Mouse (Mus musculus): ENCODE results near the gene Dbx1.

Gene Dbx1

DNA sequence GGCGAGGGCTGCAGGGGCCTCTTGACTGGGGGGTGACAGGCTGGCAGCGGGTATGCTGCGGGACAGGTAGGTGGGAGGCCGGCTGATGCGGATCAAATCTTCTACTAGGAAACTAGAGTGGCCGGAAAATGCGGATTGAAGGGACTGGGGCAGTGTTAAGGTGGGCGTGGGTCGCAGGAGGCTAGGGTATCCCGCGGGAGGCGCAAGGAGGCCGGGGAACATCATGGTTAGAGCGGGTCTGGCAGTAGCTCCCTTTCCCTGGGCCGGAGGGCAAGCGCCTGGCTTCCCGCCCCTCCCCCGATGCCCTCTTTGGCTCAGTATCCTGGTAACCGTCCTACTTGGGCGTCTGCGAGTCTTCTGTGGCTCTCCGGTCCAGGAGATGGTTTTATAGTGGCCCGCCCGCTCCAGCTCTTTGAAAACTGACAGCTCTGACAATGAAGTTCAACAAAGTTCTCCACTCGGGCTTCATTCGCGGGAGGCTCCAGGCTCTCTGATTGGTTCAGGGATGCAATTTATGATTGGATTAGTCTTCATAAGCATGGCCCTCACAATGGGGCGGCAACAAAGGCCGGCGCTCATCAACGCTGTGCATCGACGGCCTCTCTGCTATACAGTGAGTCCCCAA is at the start of gene Dbx1:
Gene Dbx1 (minus strand): TSS at position 359 of the 625 bp plus-strand sequence.
- no peak for DNase-seq (ENCODE audit: low read depth, low spot score)

DNA sequence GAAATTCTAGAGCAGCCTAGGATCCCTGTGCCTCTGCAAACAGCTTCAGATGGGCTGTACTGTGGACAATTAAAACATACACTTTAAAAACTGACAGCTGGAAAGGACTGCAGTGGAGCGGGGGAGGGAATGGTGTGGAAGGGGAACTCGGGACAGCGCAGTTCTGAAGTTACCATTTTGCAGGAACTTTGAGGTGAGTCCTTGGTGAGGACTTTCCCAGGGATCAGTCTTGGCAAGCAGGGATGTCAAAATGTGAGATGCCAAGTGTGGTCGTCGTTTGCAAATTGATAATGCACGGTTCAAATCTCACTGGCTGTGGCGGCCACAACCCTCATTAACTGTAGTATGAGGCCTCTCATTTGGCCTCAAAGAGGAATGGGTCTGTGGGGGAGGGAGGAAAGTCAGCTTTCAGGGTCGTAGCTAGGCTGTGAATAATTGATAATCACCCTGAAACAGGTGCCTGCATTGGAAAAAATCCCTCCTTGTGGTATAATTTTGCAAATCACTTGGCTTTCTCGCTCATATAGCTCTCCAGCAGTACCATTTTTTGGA is 42.3 kb upstream of the Dbx1 start:
- no peak for DNase-seq (ENCODE audit: low read depth, low spot score)

DNA sequence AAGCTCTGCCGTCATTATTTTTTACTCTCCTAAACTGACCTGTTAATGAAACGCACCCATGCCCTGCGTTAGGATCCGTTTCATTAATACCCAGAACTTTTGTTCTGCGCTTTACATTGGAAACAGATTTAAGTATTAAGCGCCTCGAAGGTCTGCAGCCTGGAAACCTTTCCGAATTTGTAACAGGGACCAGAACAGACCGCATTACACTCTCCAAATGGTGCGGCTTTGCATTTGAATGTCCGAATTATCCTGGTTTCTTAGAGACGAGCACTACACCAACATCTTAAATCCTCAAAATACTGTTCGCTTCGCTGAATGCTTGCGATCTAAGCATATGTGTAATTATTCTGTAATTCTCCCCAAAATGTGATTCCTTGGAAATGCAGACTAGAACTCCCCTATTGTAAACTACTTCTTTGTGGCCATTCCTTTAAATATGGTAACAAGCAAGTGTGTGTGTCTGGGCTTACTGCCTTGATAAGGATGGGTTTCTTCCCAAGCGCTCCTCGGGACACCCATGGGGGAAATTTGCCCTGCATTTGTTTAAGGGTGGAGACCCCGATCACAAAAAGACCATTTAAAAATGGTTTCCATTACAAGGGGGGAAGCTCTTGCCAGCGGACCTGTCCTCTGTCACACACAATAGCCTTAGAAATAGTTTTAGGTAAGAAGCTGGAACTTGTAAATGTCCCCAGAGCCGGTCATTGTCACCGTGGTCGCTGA is 41.6 kb upstream of the Dbx1 start:
- no peak for DNase-seq (ENCODE audit: low read depth, low spot score)

DNA sequence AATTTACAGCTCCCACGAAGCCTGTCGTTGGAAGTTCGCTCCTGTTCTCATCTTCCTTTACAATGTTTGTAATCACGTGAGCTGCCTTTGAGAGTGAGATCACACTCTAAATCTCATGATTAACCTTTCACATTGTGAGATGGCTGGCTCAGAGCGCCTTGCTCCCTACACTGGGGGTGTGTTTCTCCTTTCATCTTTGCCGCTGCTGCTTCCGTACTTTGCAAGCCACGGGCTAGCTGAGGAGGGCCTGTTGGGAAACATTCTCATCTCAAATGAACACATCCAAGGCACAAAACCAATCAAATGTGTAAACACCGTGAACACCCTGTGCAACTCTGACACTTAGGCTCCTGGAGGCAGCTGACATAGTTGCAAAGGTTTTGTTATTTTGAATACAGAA is 40.5 kb upstream of the Dbx1 start:
- DNase-seq (ENCODE audit: low read depth, low spot score): no peak

DNA sequence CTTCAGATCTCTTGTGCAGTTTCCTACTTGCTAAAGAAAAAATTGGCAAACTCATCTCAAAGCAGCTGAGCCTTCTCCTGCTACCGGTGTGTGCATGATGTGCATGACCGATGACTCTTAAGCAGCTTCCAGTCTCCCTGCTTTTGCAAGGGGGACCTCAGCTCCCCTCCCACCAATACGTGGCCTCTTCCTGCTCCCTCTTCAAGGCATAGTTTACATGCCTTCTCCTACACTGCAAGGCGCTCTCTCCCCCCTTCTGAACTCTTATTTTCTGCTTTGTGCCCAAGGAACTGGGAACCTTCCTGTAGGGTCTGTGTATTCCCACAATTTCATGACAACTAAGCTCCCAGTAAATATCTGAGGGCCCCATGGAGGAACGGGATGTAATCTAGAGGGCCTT is 40.0 kb upstream of the Dbx1 start:
- DNase-seq (ENCODE audit: low read depth, low spot score): no peak

DNA sequence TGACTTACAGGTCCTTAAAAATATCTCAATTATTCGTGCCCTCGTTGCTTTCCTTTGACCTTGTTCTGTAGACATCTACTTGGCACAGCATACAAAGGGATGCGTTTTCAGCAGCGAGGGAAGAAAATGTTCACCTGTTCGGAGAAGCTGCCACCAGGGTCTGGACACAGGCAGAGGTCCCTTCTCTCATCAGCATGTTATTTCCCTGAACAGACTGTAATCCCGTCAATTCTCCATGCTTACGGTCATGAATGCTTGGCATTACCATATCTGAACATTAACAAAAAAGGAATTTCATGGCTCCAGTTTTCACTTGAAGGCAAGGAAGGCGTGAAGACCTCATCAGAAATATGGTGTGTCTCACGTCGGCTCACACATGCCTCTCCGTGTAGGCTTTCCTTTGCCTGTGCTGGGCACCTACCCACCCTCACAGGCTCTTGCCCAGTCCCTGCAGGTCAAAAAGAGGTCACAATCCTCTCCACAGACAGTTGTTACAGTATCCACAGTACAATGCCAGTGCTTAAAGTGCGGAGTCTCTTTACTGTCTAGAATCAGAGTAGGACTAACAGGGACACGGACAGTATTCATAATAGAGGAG is 31.7 kb upstream of the Dbx1 start:
- DNase-seq (ENCODE audit: low read depth, low spot score): no peak

DNA sequence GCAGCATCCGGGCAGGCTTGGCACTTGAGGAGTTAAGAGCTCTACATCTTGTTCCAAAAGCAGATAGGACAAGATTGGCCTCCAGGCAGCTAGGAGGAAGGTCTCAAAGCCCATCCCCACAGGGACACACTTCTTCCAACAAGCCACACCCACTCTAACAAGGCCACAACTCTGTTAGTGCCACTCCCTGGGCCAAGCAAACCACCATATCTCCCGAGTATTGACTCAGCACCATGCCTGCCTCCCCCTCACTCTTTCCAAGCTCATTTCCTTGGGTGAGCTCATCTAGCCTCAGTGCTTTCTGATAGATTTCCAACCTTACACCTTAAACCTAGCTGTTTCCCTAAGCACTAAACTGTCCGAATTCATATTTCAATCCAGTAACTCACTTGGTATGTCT is 26.9 kb upstream of the Dbx1 start:
- DNase-seq (ENCODE audit: low read depth, low spot score): no peak

DNA sequence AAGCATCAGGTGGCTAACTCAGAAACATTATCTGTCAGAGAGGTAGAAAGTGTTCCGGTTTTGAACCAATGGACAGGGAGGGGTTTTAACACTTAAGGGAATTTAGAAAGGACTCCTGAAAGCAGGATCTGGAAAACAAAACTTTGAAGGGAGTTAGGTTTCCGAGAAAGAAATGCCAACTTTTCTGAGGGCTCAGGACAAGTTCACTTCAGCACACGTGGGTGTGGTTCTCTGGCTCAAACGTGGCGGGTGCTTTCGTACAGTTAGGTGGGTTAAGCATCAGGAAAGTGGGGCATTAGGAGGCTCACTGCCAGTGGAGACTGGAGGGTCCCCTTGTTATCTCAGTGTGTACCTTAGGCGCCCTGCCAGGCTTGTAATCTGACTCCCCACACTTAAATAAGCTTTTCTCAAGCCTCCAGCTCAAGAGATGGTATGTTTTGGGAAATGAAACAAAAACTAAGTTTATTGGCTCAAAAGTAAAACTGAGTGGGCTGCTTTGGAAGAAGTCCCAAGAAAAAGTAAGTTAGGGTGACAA is 25.9 kb upstream of the Dbx1 start:
- no peak for DNase-seq (ENCODE audit: low read depth, low spot score)

DNA sequence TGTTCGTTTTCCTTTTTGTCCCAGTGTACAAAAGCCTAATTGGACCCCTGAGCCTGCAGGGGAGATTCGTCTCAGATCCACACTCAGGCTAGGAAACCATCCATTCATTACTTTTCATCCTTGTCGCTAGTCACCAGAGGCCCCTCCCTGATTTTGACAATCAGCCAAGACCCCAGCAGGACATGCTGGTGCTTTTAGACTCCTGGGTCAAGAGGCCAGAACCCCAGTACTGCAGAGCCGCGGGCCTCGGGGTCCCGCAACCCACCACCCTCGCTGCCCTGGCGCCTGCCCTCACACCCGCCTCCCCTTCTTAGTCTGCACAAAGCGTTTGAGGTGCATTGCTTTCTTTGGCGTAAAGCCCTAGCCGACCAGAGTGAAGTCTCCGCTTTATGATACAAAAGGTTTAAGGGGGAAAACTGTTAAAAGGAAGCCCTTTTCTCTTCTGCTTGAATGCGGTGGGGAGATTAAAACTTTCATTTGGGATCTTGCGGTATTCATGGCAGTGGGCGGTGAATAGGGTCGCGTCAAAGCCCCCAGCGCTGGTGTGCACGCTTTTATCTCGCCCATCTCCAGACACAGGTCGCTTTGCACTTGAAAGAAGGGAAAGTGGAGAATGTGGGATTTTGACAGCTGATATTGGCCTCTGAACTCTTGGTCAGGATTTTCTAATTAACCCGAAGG is 25.3 kb upstream of the Dbx1 start:
- DNase-seq (ENCODE audit: low read depth, low spot score): no peak

DNA sequence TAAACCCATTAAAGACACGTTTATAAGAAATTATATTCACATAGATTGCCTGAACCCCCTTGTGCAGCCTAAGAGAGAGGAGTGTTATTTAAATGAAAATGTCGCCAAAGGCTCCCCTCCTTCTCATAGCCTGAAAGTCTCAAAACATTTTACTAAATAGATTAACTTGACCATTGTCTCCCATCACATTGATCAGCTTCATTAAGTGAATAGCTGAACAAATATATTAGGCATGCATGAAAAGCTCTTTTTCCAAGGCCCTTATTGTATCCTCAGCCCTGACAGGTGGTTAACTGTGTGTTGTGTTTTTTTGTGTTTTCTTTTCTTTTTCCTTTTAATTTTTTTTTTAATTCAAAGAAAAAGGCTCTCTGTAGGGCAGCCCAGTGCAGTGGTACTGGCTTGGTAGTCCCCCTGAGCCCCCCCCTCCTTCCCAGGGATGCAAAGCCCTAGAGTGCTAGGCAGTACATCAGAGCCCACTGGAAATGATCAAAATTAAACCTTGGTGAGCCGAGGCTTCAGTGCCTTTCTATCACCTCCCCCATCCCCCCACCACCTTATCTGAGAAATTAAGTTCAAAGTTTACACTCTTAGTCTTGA is 4.2 kb upstream of the Dbx1 start:
- no peak for DNase-seq (ENCODE audit: low read depth, low spot score)

DNA sequence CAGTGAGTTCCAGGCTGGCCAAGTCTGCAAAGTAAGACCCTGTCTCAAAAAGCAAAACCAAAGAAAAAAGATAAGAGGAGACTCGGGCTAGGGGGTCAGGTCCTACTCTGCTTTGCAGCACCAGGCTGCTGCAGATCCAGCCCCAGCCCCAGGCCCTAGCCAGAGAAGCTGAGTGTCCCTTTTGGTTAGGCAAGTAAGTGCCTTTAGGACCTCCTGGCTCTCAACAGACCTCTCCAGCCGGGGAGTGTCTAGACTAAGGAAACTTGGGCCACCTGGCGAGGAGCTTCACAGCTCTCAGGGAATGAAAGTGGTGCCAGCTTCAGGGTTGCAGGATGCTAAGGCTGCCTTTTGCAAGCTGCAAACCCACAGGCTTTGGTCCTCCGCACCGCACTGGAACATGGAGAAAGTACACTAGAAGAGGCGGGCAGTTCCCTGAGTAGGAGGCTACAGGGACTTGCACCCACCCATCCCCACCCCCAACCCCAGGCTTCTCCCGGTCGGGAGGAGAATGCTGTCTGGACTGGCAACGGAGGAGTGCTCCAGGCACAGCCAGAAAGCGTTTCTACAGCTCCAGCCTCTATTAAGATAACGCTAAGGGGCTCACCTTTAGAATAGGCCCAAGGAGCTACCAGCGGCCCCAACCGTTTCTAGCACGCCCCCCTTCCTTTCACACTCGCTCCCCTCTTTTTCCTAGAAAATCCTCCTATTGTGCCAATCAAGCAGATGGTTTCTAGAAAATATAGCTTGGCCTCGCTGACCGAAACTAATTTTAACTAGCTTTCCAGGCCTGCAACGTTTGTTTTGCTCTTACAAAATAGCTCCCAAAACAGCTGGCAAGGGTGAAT is 3.4 kb upstream of the Dbx1 start:
- DNase-seq (ENCODE audit: low read depth, low spot score): no peak

DNA sequence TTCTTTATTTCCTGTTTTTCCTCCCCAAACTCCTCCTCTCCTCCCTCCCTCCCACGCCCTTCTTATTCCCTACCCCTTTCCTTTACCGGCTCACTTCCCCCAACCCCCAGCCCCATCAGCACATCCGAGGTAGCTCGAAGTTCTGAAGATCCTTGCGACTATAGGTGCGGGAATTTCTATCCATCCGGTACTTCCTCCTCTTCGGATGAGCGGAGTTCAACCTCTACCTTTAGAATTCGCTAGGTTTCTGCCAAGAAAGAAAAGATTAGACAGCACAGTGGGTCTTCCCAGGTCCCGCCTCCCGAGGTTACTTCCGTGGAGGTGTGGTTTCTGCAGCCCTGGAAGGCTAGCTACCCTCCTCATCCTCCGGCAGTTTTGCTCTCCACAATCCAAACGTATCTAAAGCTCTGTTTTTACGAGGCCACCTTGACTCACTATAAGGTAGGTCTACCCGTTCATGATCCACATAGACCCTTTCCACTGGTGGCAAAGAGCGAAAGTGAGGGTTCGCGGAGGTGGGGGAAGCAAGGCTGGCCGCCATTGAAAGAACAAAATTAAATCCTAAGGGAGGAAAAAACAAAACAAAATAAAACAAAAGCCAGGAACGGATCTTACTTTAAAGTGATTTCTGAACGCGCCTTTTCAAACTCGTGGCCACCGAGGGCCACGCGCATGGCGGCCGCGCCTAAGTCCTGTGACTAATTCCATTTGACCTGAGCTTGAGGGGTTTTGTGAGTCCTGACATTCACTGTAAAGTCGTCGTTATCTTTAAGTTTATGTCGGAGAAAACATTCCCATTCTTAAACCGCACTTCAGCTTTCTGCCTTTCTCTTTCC is 2.5 kb upstream of the Dbx1 start:
- no peak for DNase-seq (ENCODE audit: low read depth, low spot score)

DNA sequence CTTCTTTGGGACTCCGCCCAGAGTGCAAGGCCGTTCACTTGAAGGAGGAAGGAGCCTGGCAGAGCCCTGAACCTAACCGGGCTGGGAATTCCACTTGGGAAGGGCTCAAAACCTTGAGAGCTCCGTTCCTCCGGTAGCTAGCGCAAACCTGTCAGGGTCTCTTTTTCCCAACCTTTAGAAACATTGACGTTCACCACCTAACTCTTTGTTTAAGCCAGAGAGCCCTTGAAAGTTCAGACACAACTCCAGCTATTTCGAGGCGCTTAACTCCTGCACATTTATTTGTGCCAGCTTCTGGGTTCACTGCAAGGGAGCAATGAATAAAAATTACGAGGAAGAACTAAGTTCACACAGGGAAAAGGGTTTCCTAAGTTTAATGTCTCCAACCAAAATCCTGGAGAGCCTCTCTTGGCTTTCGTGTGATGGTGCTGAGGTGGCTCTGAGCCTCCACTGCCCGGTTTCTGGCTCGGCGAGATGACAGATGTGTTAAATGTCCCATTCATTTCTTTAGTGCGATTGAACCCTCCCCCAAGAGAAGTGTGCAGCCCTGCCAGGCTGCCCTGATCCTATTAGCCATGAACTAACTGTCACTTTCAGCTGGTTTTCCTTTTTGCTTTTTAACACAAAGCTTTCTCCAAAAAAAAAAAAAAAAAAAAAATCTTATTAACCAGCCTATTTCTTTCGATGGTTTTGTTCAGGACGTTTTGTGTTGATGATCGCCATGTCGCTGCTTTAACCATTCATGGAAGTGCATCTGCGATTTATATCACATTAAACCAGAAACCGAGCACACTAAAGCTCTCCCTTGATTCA is 1.4 kb upstream of the Dbx1 start:
- DNase-seq (ENCODE audit: low read depth, low spot score): no peak

DNA sequence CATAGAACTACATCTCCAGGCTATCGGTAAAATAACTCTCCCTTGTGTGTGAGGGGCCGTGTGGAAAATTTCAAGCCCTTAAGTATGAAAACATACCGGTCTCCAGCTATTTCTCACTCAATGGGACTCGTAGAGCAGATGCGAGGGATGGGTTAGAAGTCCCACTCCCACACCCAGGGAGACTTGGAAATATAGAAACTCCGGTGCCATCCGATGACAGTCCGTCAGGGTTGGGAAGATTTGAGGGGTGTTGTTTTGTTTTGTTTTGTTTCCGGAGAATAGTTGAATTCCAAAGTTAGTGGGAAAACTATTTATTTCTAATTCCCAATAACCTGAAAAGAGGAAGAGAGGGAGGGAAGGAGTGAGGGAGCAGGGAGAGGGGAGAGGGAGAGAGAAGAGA is 632 bp upstream of the Dbx1 start:
- DNase-seq (ENCODE audit: low read depth, low spot score): no peak

DNA sequence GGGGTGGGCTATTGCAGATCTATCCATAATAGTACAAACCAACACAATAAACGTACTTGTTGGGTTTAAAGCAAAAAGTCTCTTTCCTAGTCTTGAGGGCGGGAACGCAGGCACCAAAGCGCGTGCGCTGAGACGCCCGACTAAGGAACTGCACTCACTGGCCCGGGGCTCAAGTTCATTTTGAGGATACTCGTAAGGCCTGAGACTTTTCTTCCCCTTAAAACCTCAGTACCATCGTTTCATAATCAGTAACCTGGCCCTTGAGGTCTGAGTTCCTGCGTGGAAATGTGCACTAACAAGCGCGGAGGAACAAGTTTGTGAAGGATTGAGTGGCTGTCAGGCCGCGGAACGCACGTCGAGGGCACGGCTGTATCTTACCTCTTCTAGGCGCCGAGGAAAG is 678 bp downstream of the Dbx1 start:
- DNase-seq (ENCODE audit: low read depth, low spot score): no peak

DNA sequence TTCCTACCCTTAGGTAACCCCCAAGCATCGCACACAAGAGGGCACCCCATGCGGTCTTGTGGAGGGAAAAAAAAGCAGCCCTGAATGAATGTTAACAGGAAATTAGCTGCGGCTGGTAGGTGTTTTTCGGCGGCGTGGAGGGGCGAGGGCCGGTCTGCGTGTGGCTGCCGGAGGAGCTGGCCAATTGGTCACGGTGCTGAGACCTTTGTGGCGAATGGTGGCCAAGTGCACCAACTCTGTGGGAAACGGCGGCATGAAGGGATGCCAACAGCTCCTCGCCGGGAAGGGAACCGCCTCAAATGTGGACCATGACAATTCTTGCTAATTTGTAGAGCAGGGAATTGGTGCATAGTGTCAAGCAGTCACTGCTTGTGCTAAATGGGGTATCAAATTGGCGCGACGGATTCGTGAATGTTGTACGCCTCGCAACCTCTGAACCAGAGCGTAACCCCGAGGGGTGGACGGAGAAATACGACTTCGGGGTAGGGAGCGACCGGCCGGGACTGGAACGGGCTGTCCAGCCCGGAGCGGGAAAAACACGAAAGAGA is 1.5 kb downstream of the Dbx1 start:
- DNase-seq (ENCODE audit: low read depth, low spot score): no peak

DNA sequence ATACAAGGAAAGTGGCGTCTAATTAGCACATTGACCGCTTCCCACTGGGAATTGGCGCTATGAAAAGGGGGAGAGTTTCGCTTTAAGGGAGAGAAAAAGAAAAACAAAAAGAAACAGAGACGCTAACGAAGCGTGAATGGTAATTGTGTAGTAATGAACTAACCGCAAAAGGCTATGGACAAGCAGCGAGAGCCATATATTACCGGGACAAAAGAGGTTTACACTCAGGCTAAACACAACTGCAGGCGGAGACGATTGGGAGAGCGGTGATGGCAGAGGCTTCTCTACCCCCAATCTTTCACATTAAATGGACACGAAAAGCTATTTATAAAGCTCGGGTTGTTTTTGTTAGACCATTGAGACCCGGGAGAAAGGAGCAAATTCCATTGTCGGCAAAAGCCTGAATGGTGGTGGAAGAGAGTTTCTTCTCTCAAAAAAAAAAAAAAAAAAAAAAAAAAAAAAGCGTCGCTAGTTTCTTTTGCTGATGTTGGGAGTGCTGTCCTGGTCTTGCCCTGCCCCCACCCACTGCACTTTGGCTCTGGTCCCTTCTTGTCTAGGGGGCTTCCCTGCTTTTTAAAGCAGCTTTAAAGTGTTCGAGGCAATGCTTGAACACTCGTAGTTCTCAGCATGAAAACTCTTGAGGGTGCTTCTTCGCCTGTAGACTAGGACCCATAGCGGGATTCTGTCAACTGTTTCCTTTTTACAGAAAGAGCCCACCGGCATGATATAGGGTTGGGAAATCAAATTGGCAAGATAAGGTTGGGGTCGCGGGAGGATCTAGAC is 2.2 kb downstream of the Dbx1 start:
- DNase-seq (ENCODE audit: low read depth, low spot score): no peak

DNA sequence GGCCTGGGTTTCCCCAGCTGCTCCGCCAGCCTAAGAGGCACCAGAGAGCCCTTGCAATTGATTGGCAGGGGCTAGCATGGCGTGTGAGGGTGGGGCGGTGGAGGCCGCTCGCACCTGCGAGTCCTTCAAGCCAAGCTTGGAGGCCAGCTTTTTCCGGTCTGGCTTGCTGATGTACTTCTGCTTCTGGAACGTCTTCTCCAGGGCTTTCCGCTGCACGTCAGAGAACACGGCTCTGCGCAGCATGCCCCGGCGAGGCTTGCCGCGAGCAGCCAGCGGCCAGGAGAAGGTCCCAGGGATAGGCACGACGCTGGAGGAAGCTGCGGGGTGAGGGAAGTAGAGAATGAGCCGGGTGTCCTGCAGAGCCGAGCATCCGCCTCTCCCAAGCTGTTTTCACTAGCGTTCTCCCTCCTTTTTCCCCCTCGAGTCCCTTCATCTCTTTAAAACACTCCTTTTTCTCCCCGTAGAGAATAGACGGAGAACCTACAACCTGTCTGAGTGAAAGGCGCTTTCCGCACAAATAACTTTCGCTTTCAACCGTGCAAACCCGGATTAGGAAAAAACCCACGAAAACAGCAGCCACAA is 3.2 kb downstream of the Dbx1 start:
- no peak for DNase-seq (ENCODE audit: low read depth, low spot score)

All from embryo, embryonic 11.5 days (tissue).